Mouse (Mus musculus) hindbrain, embryonic 10.5 days (tissue): ENCODE data around the gene Qpct. TPM values are rescaled to one million over a fixed set of nuclear protein-coding genes. Genes with fewer than 3 reads are reported as not detected.

ENCODE experiments used
- DNase-seq: peaks from one replicate; pipeline ENCODE4 v3.0.0-alpha.2; 2017; ENCODE audit warnings: low spot score
- H3K27ac ChIP-seq: fragments of 300-500 bp; sonication (generic); 2 replicates; pipeline ENCODE4 v1.5.1; 2016; ENCODE audit warnings: mild to moderate bottlenecking, moderate library complexity
- H3K27me3 ChIP-seq: fragments of 300-500 bp; sonication (generic); 2 replicates; pipeline ENCODE4 v1.6.1; 2016; ENCODE audit warnings: mild to moderate bottlenecking; ENCODE audit not compliant: poor library complexity, insufficient read depth, severe bottlenecking
- H3K36me3 ChIP-seq: fragments of 300-500 bp; sonication (generic); 2 replicates; pipeline ENCODE4 v1.6.1; 2016; ENCODE audit warnings: mild to moderate bottlenecking, moderate library complexity
- H3K4me1 ChIP-seq: fragments of 300-500 bp; sonication (generic); replicated peaks from 2 replicates; pipeline ENCODE4 v1.6.1; 2016; ENCODE audit warnings: mild to moderate bottlenecking
- H3K4me3 ChIP-seq: fragments of 300-500 bp; sonication (generic); 2 replicates; pipeline ENCODE4 v1.5.1; 2016; ENCODE audit warnings: mild to moderate bottlenecking, moderate library complexity
- H3K9me3 ChIP-seq: fragments of 300-500 bp; sonication (generic); 2 replicates; pipeline ENCODE4 v1.6.1; 2016; ENCODE audit warnings: mild to moderate bottlenecking, moderate library complexity
- WGBS: fragments of 180-500 bp; shearing (Covaris S2); methylation state at CpG from one replicate; pipeline ENCODE4 v1.1.7; 2016; 5-methylcytosine and 5-hydroxymethylcytosine counted together
- polyA plus RNA-seq: library from polyadenylated mRNA; unstranded; fragments of >200 nt; fragmentation: Nextera tagmentation; extraction: Ambion mirVana; gene quantifications from 2 replicates; pipeline ENCODE4 v1.2.1, GENCODE M21; 2016

The Qpct gene
- polyA plus RNA-seq, 1 experiment from 2014 or later: 5.1 TPM

DNA sequence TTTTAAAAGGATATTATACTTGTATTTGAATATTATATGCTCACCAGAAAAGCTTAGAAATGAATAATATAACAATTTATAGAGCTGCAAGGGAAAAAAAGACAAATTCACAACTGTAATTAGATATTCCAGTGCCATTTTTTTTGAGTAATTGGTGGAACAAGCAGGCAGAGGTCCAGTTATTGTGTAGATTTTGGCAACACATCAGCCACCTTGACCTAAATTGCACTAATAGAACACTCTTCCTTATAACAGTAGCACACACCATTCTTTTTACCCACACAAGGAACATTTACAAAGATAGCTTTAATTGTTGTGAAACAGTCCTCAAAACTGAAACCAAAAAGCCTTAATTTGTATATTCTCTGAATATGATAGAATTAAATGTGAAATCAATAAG lies 12.0 kb upstream of the Qpct start:
- H3K9me3 ChIP-seq: no peaks in the 10 kb centered on the region
- no peaks in the 10 kb centered on the region for H3K4me1 ChIP-seq
- no peak overlapping the region for H3K27ac ChIP-seq
- H3K36me3 ChIP-seq: no peaks in the 10 kb centered on the region
- no peaks in the 10 kb centered on the region for H3K27me3 ChIP-seq
- DNase-seq: no peak
- H3K4me3 ChIP-seq: no peak overlapping the region

DNA sequence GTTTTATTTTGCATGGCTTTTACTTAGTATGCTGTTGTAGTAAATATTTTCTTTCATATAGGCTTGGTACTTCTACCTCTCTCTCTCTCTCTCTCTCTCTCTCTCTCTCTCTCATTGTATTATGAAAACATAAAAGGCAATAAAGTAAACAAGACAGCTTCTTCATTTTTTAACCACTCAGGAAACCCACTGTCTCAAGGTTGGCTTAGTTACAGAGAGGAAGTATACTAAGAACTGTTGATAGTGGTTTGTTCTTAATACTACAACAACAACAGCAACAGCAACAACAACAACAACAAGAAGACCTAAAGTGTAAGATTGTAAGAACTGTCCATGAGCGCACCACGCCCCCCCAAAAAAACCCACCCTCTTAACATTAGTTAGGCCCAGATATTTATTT lies 8.0 kb upstream of the Qpct start:
- DNase-seq: no peak
- 92% methylated on average over 2 of the region's 2 CpGs for WGBS
- Histone ChIP-seq H3K27ac (no peak overlapping the region), H3K4me3 (no peak overlapping the region), H3K4me1 (no peaks in the 10 kb centered on the region), H3K36me3 (no peaks in the 10 kb centered on the region), H3K9me3 (no peaks in the 10 kb centered on the region), H3K27me3 (no peaks in the 10 kb centered on the region)

DNA sequence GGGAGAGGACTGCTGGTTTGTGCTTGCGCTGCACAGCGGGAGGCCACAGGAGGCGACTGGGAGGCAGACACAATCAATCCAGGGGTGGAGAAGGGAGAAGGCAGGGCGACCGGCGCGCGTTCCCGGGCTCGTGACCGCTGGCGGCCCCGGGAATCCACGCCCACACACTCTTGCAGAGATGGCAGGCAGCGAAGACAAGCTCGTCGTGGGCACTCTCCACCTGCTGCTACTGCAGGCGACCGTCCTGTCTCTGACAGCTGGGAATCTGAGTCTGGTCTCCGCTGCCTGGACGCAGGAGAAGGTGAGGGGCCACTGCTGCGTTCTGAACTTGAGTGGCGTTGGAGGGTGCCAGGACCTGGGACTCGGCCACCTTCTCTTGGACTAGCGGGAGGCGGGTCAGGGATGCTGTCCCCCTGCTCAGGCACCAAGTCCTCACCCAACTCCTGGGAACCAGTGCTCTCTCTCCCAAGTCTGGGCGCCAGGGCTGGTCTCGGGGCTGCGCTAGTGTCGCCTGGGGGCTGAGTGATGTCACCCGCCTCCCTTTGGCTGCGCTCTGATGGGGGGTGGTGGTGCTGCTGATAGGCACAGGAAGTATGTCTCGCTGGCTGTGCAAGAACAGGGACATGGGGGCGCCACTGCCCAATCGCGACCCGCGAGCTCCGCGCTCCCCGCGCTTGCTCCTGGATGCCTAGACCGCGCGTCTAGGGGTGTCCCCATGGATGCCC lies 544 bp downstream of the Qpct start:
- peak; percentile 68 for DNase-seq
- H3K4me3 ChIP-seq: peak overlapping the region; percentile 73
- under 1% methylated on average over 45 of the region's 45 CpGs for WGBS
- H3K4me1 ChIP-seq: peaks cover 15% of the 10 kb centered on the region; the same call in 1 of the 2 replicates
- H3K36me3 ChIP-seq: no peaks in the 10 kb centered on the region
- peaks cover 24% of the 10 kb centered on the region for H3K27me3 ChIP-seq
- peak overlapping the region; percentile 76 for H3K27ac ChIP-seq
- H3K9me3 ChIP-seq: no peaks in the 10 kb centered on the region

DNA sequence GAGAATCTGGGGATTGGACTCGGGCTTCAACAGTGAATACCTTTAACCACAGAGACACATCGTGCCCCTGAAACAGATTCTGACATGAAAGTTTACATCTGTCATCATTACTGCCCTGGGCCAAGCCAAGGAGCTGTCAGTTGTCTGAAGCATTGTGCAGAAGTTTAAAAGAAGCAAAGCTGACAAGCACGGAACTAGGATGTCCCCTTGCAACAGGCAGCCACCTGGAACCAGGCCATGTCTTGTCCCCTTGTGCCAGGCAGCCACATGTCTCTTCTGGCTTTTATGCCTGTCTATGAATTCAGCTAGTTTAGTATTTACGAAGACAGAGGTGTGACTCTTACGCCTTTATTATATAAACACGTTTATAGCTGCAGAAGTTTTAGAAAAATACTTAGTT lies 6.6 kb downstream of the Qpct start:
- Histone ChIP-seq H3K4me1 (no peaks in the 10 kb centered on the region), H3K36me3 (no peaks in the 10 kb centered on the region), H3K27me3 (peaks cover 11% of the 10 kb centered on the region), H3K9me3 (no peaks in the 10 kb centered on the region), H3K4me3 (no peak overlapping the region), H3K27ac (no peak overlapping the region)
- DNase-seq: no peak
- 82% methylated on average over 6 of the region's 6 CpGs for WGBS

DNA sequence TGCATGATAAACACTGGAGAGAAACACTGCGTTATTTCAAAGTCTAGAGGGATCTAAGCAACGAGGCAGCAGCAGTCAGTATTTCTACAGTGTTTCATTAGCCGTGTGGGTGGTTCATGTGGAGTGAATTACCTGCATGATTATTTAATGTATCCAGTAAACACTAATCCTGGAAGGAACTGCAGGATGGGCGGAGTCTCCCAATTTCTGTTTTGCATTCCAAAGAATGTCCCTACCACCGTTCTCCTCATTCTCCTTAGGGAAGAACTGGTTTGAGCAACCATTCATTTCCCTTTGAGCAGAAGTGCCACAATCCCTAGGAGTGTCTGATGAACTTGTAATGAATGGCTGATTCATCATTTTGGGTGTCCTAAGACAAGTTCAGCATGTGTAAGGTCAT lies 8.5 kb downstream of the Qpct start:
- no peaks in the 10 kb centered on the region for H3K4me1 ChIP-seq
- no peak overlapping the region for H3K27ac ChIP-seq
- H3K9me3 ChIP-seq: no peaks in the 10 kb centered on the region
- H3K36me3 ChIP-seq: no peaks in the 10 kb centered on the region
- no peak overlapping the region for H3K4me3 ChIP-seq
- no peak for DNase-seq
- 82% methylated on average over 5 of the region's 5 CpGs for WGBS
- H3K27me3 ChIP-seq: no peaks in the 10 kb centered on the region

DNA sequence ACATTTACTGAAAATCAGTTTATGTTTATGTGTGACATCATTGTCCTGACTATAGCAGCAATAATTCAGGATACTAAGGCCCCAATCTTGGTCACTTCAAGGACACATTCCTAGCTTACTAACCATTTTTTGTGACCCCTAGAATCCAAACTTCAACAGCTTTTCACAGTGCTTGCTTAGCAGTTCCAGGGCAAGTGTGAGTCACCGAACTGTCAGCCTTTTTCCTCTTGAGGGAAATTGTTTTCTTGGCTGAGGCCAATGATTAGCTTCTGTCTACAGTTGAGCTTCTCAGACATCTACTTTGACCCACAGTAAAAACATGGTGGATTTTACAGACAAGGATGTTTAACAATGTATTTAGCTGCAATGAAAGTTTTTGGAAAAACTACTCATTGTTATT lies 12.5 kb downstream of the Qpct start:
- Histone ChIP-seq H3K27me3 (no peaks in the 10 kb centered on the region), H3K4me3 (no peak overlapping the region), H3K36me3 (no peaks in the 10 kb centered on the region), H3K9me3 (no peaks in the 10 kb centered on the region), H3K4me1 (peaks cover 5% of the 10 kb centered on the region; the same call in 1 of the 2 replicates), H3K27ac (no peak overlapping the region)
- DNase-seq: no peak
- 76% methylated on average over 1 of the region's 1 CpGs for WGBS

DNA sequence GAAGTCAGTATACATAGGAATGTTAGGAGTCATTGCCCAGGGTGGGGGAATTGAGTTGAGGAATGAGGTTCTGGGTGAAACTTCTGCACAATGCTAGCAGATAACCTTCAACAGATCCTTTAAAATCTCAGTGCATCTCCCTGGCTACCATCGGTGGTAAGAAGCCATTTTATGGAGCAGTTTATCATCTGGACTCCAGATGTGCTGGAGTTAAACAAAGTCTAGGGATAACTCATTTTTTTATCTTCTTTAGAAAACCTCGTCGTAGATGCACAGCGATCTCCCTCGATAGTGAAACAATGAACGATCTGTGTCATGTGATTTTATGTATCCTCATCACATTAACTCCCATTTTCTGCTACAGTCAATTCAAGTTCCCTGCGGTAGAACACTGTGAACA lies 16.9 kb downstream of the Qpct start:
- Histone ChIP-seq H3K27ac (peak overlapping the region; percentile 64; the same call in 1 of the 2 replicates), H3K27me3 (no peaks in the 10 kb centered on the region), H3K9me3 (no peaks in the 10 kb centered on the region), H3K4me3 (no peak overlapping the region), H3K36me3 (no peaks in the 10 kb centered on the region), H3K4me1 (peaks cover 6% of the 10 kb centered on the region; the same call in 1 of the 2 replicates)
- WGBS: 77% methylated on average over 7 of the region's 7 CpGs
- DNase-seq: no peak

DNA sequence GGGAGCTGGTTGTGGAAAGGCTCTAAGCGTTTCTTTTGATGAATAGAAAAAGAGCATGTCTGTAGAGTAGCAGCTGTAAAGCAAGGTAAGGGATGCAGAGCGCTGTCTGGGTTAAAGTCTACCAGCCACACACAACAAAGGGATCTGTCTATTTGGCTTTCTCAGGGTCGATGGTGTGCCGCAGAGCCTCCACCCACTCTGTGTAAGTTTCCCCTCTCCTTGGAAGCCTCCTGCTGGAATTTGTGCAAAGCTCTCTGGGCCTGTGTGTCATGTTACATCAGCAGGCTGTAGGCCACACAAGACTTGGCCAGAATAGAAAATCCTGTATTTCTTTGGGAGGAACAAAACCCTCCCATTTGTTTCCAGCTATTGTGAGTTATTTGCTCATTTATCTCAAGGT lies 17.3 kb downstream of the Qpct start:
- Histone ChIP-seq H3K4me3 (no peak overlapping the region), H3K36me3 (no peaks in the 10 kb centered on the region), H3K27me3 (no peaks in the 10 kb centered on the region), H3K9me3 (no peaks in the 10 kb centered on the region), H3K27ac (peak overlapping the region; percentile 64; the same call in 1 of the 2 replicates), H3K4me1 (peaks cover 6% of the 10 kb centered on the region; the same call in 1 of the 2 replicates)
- peak; percentile 30 for DNase-seq
- WGBS: 33% methylated on average over 4 of the region's 4 CpGs

DNA sequence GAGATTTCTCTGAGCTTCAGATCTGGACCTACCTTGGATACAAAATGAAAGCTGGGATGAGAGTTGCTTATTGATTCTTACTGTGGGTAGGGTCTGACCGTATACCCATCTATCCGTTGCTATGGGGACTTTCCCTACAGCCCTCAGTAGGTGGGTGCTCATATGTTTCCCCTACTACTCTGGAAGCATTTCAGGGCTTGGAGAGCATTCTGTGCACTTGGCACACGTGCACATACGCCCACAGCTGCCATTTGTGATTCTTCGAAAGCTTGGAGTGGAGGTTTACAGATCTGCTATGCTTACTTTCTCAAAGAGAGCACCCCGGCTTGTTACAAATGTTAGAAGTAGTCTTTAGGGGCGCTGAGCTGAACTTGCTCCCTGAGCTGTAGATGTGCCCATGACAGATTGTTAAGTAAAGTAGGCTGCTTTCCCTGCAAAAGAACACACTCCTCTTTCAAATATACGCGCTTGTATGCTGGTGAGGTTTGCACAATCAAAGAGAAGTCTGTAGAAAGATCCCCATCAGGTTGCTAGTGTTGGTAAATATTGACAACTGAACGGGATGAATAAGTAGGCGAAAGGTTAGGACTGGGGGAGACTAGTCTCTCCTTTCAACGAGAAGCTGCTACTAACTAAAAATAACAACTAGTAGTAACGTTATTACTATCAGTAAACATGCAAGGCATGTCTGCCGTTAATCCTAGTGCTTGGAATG lies 18.2 kb downstream of the Qpct start:
- Histone ChIP-seq H3K4me3 (no peak overlapping the region), H3K27me3 (no peaks in the 10 kb centered on the region), H3K36me3 (no peaks in the 10 kb centered on the region), H3K9me3 (no peaks in the 10 kb centered on the region), H3K27ac (peak overlapping the region; percentile 2; the same call in 1 of the 2 replicates), H3K4me1 (peaks cover 6% of the 10 kb centered on the region; the same call in 1 of the 2 replicates)
- no peak for DNase-seq
- 89% methylated on average over 14 of the region's 14 CpGs for WGBS

DNA sequence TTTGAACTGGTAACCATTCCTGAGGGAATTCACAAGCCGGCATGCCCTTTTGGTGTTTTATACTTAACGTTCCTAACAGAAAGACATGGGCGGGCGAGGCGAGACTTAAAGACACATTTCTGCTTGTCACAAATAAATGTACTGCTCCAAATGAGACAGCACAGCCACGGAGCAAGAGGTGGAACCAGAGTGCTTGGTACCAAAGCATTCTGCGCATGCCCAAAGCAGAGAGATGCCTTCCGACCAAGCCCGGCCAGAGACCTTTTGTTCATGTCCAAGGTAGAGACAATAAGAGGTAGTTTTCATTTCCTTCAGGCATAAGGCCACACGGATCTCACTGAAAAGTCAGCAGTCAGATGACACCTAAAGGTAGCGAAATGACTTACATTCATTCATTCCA lies 20.2 kb downstream of the Qpct start:
- no peak overlapping the region for H3K4me3 ChIP-seq

DNA sequence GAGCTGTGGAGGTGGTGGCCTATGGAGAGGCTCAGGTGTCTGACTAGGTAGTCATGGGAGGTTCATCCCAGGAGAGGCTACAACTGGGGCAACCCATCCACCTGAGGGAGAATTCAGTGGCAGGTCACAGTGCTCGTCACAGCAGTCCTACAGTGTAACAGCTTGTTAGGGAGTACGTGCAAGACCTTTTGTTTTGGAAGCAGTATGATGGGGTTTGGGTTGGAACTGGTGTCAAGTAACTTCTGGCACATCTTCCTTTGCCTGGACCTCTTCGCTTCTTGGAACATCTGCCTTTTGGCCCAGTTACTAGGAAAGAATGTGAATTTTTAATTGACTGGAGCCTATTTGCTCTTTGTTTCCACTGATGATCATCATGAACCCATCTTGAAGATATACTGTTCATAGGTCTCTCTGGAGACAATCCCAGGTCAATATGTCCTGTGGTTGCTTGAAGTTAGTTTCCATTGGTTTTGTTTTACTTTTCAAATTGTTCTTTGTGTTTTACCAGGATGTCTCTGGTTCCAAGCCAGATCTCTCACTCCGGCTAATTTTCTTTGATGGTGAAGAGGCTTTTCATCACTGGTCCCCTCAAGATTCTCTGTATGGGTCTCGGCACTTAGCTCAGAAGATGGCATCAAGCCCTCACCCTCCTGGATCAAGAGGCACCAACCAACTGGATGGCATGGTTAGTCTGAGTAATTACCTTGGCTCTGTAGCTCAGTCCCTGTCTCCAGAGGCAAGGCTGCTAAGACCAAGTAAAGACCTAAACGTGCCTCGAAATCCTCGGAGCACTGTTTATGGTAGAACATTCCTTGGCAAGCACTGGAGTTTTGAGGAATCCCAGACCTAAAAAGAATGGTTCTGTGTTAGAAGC lies 25.5 kb downstream of the Qpct start:
- WGBS: 89% methylated on average over 8 of the region's 8 CpGs

More for the DNA sequence above, 20.2 kb downstream of the Qpct start:
- H3K4me1 ChIP-seq: peaks cover 6% of the 10 kb centered on the region; the same call in 1 of the 2 replicates
- H3K27me3 ChIP-seq: no peaks in the 10 kb centered on the region
- DNase-seq: no peak
- WGBS: 69% methylated on average over 11 of the region's 11 CpGs
- no peak overlapping the region for H3K27ac ChIP-seq
- H3K9me3 ChIP-seq: no peaks in the 10 kb centered on the region
- H3K36me3 ChIP-seq: no peaks in the 10 kb centered on the region

DNA sequence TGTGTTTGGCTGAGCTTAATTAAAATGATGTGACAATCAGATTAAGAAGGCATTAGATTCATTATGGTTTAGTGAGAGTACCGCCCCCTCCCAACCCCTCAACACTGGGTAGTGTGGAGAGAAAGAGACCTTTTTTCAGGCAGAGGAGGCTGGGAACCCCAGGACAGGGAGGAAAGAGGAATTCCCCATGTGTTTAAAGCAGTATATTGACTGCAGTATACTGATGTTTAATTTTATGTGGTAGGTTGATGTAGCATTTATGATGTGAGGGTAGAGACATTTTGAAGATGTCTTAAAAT lies 26.1 kb downstream of the Qpct start:
- H3K27me3 ChIP-seq: no peaks in the 10 kb centered on the region
- DNase-seq: no peak
- WGBS: 94% methylated on average over 1 of the region's 1 CpGs
- no peaks in the 10 kb centered on the region for H3K36me3 ChIP-seq
- H3K9me3 ChIP-seq: no peaks in the 10 kb centered on the region
- no peaks in the 10 kb centered on the region for H3K4me1 ChIP-seq
- no peak overlapping the region for H3K27ac ChIP-seq
- H3K4me3 ChIP-seq: no peak overlapping the region

More for the DNA sequence above, 25.5 kb downstream of the Qpct start:
- DNase-seq: no peak
- Histone ChIP-seq H3K4me3 (no peak overlapping the region), H3K27ac (no peak overlapping the region), H3K4me1 (no peaks in the 10 kb centered on the region), H3K9me3 (no peaks in the 10 kb centered on the region), H3K27me3 (no peaks in the 10 kb centered on the region), H3K36me3 (no peaks in the 10 kb centered on the region)

DNA sequence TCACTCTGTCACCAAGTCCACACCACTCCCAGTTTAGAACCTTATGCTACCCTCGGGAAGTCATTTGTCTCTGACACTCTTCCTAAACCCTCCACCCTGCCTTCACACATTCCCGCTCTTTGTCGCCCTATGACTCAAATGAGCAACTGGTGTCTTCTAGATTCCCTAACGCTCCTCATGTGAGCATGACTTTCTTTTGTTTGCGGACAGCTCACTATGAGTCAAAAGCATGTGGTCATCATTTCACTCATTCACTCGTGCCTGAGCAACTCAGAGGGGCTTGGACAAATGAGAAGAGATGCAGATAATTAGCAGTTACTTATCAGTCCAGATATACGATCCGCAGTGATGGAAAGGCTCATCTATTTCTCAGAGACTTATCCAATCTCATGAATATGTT lies 26.5 kb downstream of the Qpct start:
- Histone ChIP-seq H3K4me1 (no peaks in the 10 kb centered on the region), H3K36me3 (no peaks in the 10 kb centered on the region), H3K27me3 (no peaks in the 10 kb centered on the region), H3K9me3 (no peaks in the 10 kb centered on the region), H3K4me3 (no peak overlapping the region), H3K27ac (no peak overlapping the region)
- WGBS: 87% methylated on average over 8 of the region's 8 CpGs
- no peak for DNase-seq
